Mouse (Mus musculus) small intestine, adult 2 months (tissue): Measurements from ENCODE around the gene Rab11fip4. TPM values are rescaled to one million over a fixed set of nuclear protein-coding genes. Genes with fewer than 3 reads are reported as not detected.

Source experiments
- H3K27ac ChIP-seq: fragments of 200-500 bp; 2 replicates; pipeline ENCODE4 v1.5.1; 2012; ENCODE audit warnings: low read depth, low read length, control low read depth, inconsistent platforms; ENCODE audit not compliant: insufficient read depth
- H3K27me3 ChIP-seq: fragments of 200-500 bp; 2 replicates; pipeline ENCODE4 v1.6.1; 2012; ENCODE audit warnings: mild to moderate bottlenecking, moderate library complexity, low read length, inconsistent platforms; ENCODE audit not compliant: control insufficient read depth, insufficient read depth
- H3K36me3 ChIP-seq: fragments of 200-500 bp; 2 replicates; pipeline ENCODE4 v1.6.1; 2012; ENCODE audit warnings: mild to moderate bottlenecking, low read length, control low read depth, inconsistent platforms; ENCODE audit not compliant: control insufficient read depth, insufficient read depth
- H3K4me1 ChIP-seq: fragments of 200-500 bp; 2 replicates; pipeline ENCODE4 v1.6.1; 2012; ENCODE audit warnings: low read length, inconsistent platforms, mixed read lengths; ENCODE audit not compliant: control insufficient read depth, insufficient read depth, insufficient read length
- H3K4me3 ChIP-seq: fragments of 200-500 bp; 2 replicates; pipeline ENCODE4 v1.5.1; 2012; ENCODE audit warnings: low read depth, mild to moderate bottlenecking, control low read depth, inconsistent platforms, low read length, moderate library complexity
- CTCF ChIP-seq: fragments of 200-500 bp; IDR thresholded peaks from 2 replicates; pipeline ENCODE4 v1.5.1; 2012; ENCODE audit warnings: low read depth, mild to moderate bottlenecking, control low read depth, inconsistent platforms, low read length, moderate library complexity, mixed read lengths; ENCODE audit not compliant: insufficient replicate concordance, insufficient read length; ENCODE audit errors: extremely low read depth
- POLR2A ChIP-seq: fragments of 200-500 bp; IDR thresholded peaks from 2 replicates; pipeline ENCODE4 v1.6.1; 2012; ENCODE audit warnings: low read depth, mild to moderate bottlenecking, control low read depth, inconsistent platforms, low read length, moderate library complexity
- WGBS: fragments of 180-500 bp; shearing (Covaris S2); methylation state at CpG from one replicate; pipeline ENCODE4 v1.1.7; 2018; 5-methylcytosine and 5-hydroxymethylcytosine counted together
- polyA plus RNA-seq: library from polyadenylated mRNA; depleted of rRNA; stranded (reverse); fragments of >200 nt; gene quantifications from 2 replicates; pipeline ENCODE4 v1.2.3, GENCODE M21; 2012

Gene Rab11fip4
- polyA plus RNA-seq, 1 experiment, result 13.8 TPM

GRCm38 (mm10) chr11:79633366-79633765 is 42.4 kb downstream of the Rab11fip4 start:
- no peak overlapping the region for H3K27ac ChIP-seq
- 74% methylated on average over 8 of the region's 8 CpGs for WGBS
- H3K4me1 ChIP-seq, result no peaks in the 10 kb centered on the region
- H3K27me3 ChIP-seq, result no peaks in the 10 kb centered on the region
- TF ChIP-seq CTCF (no peak), POLR2A (no peak)
- no peak overlapping the region for H3K4me3 ChIP-seq
- no peaks in the 10 kb centered on the region for H3K36me3 ChIP-seq

DNA sequence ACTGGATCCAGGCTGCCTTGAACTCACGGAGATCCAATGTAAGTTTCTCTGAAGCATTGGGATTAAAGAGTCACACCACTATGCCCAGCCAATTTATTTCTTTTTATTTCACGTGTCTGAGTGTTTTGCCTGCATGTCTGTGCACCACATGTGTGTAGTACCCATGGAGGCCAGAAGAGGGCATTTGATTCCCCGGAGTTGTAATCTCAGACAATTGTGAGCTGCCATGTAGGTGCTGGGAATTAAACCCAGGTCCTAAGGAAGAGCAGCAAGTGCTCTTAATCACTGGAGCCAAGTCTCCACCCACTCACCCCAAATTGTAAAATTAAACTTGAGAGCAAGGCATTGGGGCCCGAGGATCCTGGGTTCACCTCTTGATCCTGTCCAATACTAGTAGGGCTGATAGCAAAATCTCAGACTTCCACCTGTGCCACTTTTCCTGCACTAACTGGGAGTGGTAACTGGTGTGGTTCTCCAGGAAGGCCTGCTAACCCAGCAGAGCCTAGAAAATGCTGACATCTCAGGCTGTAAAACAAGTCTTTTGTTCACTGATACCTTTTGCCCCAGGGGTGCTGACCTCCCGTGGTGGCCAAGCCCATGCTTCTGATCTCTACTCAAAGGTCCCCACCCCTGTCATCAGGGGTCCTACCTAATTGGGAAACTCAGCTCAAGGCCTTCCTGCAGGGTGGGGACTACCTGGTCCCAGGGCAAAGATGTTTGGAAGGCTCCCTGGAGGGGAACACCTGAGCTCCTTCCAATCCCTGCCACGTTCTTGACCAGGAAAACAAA is 44.8 kb downstream of the Rab11fip4 start:
- 86% methylated on average over 6 of the region's 6 CpGs for WGBS
- Histone ChIP-seq H3K4me3 (no peak overlapping the region), H3K36me3 (no peaks in the 10 kb centered on the region), H3K27ac (no peak overlapping the region), H3K27me3 (no peaks in the 10 kb centered on the region), H3K4me1 (no peaks in the 10 kb centered on the region)
- no peak for TF ChIP-seq POLR2A
- TF ChIP-seq CTCF, result no peak

- WGBS, result 96% methylated on average over 1 of the region's 1 CpGs
- no peaks in the 10 kb centered on the region for H3K36me3 ChIP-seq
- H3K27ac ChIP-seq, result no peak overlapping the region
- no peak for TF ChIP-seq CTCF
- no peak for TF ChIP-seq POLR2A
- H3K4me3 ChIP-seq, result no peak overlapping the region
- no peaks in the 10 kb centered on the region for H3K4me1 ChIP-seq
- no peaks in the 10 kb centered on the region for H3K27me3 ChIP-seq
Observed at GRCm38 (mm10) chr11:79636481-79636880, 45.5 kb downstream of the Rab11fip4 start.

- H3K27me3 ChIP-seq, result no peaks in the 10 kb centered on the region
- peaks cover 9% of the 10 kb centered on the region; the same call in 1 of the 2 replicates for H3K4me1 ChIP-seq
- H3K36me3 ChIP-seq, result no peaks in the 10 kb centered on the region
- WGBS, result 82% methylated on average over 5 of the region's 5 CpGs
- TF ChIP-seq CTCF (no peak), POLR2A (no peak)
- H3K27ac ChIP-seq, result no peak overlapping the region
- no peak overlapping the region for H3K4me3 ChIP-seq
Observed at GRCm38 (mm10) chr11:79638691-79639090, 47.7 kb downstream of the Rab11fip4 start.

GRCm38 (mm10) chr11:79640940-79641733 is 50.1 kb downstream of the Rab11fip4 start:
- H3K4me3 ChIP-seq, result no peak overlapping the region
- H3K27me3 ChIP-seq, result no peaks in the 10 kb centered on the region
- peak overlapping the region; percentile 21 for H3K27ac ChIP-seq
- H3K4me1 ChIP-seq, result peaks cover 9% of the 10 kb centered on the region; the same call in 1 of the 2 replicates
- no peak for TF ChIP-seq POLR2A
- no peak for TF ChIP-seq CTCF
- 47% methylated on average over 8 of the region's 8 CpGs for WGBS
- no peaks in the 10 kb centered on the region for H3K36me3 ChIP-seq

DNA sequence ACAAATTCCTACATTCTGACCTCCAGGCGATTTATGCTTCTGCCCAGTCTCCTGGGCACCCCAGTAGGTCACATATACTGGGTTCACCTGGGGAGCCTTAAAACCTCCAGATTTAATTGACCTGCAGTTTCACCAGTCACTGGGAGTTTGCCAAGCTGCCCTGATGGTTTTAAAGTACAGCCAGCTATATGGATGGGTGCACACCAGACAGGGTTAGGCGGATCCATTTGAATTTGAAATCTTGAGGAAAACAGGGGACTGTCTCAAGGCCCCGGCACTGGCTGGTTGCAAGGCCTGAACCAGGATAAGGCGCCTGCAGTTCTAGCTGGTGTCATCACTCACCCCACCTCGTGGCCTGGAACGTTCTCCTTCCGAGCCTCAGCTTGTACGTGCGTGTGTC is 52.7 kb downstream of the Rab11fip4 start:
- WGBS, result 80% methylated on average over 9 of the region's 9 CpGs
- TF ChIP-seq CTCF, result no peak
- no peak for TF ChIP-seq POLR2A

DNA sequence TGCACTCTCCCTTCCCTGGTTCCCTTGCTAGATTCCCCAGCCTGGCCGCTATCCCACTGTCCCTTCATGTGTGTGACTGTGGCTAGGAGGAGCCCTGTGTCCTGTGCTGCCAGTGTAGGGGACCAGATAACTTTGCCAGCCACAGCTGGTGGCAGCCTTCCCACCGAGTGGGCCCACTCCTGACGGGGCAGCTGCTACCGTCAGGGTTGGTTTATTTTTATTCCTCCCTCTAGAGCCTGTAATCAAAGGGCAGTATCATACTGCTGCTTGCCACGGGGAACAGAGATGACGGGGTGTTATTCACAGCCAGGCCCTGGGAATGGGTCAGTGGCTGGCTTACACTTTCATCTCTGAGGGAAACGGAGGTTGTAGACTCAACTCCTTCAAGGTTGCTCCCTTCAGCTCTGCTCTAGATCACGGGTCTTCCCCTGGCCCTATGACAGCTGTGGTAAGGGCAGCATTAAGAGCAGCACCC is 53.7 kb downstream of the Rab11fip4 start:
- Histone ChIP-seq H3K4me1 (peaks cover 9% of the 10 kb centered on the region; the same call in 1 of the 2 replicates), H3K36me3 (no peaks in the 10 kb centered on the region), H3K27me3 (no peaks in the 10 kb centered on the region), H3K4me3 (no peak overlapping the region), H3K27ac (no peak overlapping the region)
- 70% methylated on average over 8 of the region's 8 CpGs for WGBS
- TF ChIP-seq POLR2A (no peak), CTCF (no peak)

More for the DNA sequence above, 52.7 kb downstream of the Rab11fip4 start:
- Histone ChIP-seq H3K4me3 (no peak overlapping the region), H3K4me1 (peaks cover 9% of the 10 kb centered on the region; the same call in 1 of the 2 replicates), H3K27me3 (no peaks in the 10 kb centered on the region), H3K36me3 (no peaks in the 10 kb centered on the region), H3K27ac (no peak overlapping the region)
